Mouse (Mus musculus): Measurements from ENCODE around the gene Slc39a8.
A peak's percentile ranks its signal among the peaks of the same experiment; 100 is the strongest.

Slc39a8 gene

GRCm38 (mm10) chr3:135825016-135825753 lies at the start of gene Slc39a8:
TSS of gene Slc39a8 (plus strand) at chr3:135825279.
- DNase-seq, result peak; percentile 89

GRCm38 (mm10) chr3:135785065-135785464 lies 40.0 kb upstream of the Slc39a8 start:
- no peak for DNase-seq

GRCm38 (mm10) chr3:135796117-135796516 lies 29.0 kb upstream of the Slc39a8 start:
- DNase-seq, result no peak

- no peak for DNase-seq
Observed at GRCm38 (mm10) chr3:135798241-135798640, 26.8 kb upstream of the Slc39a8 start.

GRCm38 (mm10) chr3:135798665-135799064 lies 26.4 kb upstream of the Slc39a8 start:
- no peak for DNase-seq

GRCm38 (mm10) chr3:135814665-135815064 lies 10.4 kb upstream of the Slc39a8 start:
- no peak for DNase-seq

- no peak for DNase-seq
Observed at GRCm38 (mm10) chr3:135815973-135816727, 8.9 kb upstream of the Slc39a8 start.

- DNase-seq, result no peak
Observed at GRCm38 (mm10) chr3:135817124-135817523, 8.0 kb upstream of the Slc39a8 start.

GRCm38 (mm10) chr3:135824436-135824835 lies 643 bp upstream of the Slc39a8 start:
- no peak for DNase-seq

- DNase-seq, result peak; percentile 73
Observed at GRCm38 (mm10) chr3:135825754-135826683, 940 bp downstream of the Slc39a8 start.

- DNase-seq, result no peak
Observed at GRCm38 (mm10) chr3:135826684-135827249, 1.7 kb downstream of the Slc39a8 start.

GRCm38 (mm10) chr3:135828000-135828399 lies 2.9 kb downstream of the Slc39a8 start:
- no peak for DNase-seq

- DNase-seq, result no peak
Observed at GRCm38 (mm10) chr3:135832496-135832895, 7.4 kb downstream of the Slc39a8 start.

- no peak for DNase-seq
Observed at GRCm38 (mm10) chr3:135832907-135833306, 7.8 kb downstream of the Slc39a8 start.

GRCm38 (mm10) chr3:135834988-135835387 lies 9.9 kb downstream of the Slc39a8 start:
- DNase-seq, result no peak

- no peak for DNase-seq
Observed at GRCm38 (mm10) chr3:135839535-135839934, 14.5 kb downstream of the Slc39a8 start.

GRCm38 (mm10) chr3:135840185-135840584 lies 15.1 kb downstream of the Slc39a8 start:
- no peak for DNase-seq

GRCm38 (mm10) chr3:135841716-135842511 lies 16.8 kb downstream of the Slc39a8 start:
- DNase-seq, result no peak

- no peak for DNase-seq
Observed at GRCm38 (mm10) chr3:135843181-135843580, 18.1 kb downstream of the Slc39a8 start.

- DNase-seq, result no peak
Observed at GRCm38 (mm10) chr3:135843707-135844106, 18.6 kb downstream of the Slc39a8 start.

GRCm38 (mm10) chr3:135844835-135845234 lies 19.8 kb downstream of the Slc39a8 start:
- no peak for DNase-seq

- no peak for DNase-seq
Observed at GRCm38 (mm10) chr3:135845860-135846259, 20.8 kb downstream of the Slc39a8 start.

All from thymus, postnatal 25 days (tissue).